Mouse (Mus musculus) cerebellum, adult 9-11 months (tissue): Measurements from ENCODE around the gene Cnksr3.

Source experiments
- DNase-seq: peaks from one replicate; pipeline ENCODE4 v3.0.0; 2022

The Cnksr3 gene

DNA sequence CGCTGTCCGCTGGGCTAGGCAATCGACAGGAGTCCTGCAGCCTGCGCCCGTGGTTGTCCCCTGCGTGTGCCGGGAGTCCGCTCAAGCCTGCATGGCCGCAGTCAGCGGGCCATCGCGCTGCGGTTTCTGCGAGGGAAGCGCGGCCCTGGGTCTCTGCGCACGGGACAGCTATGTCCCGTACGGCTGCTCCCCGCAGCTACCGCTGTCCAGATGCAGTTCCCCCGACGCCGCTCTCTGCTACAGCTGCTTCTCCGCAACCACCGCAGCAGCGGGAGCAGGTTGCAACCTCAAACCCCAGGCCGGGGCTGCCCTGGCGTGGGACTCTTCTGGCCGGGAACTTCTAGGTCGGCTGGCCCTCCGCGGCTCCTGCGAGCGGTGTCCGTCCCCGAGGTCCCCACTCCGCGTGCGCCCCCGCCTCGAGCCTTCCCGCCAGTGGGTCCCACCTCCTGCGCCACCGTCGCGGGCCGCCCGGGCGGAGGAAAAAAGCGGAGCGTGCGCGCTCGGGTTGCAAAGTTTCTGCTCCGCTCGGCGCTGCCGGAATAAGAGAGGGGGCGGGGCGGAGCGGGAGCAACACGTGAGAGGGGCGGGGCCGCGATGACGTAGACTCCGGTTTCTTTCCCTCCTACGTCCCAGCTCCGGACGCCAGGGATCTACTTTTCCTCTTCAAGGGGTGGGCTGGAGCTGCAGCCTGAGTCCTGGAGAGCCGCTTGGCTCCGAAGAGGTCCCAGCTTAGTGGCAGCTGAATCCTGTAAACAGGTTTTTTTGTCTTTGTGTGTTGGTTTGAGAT, at the start of gene Cnksr3:
Gene Cnksr3, minus strand, starts transcription at position 542 of the 787 bp plus-strand sequence.
- DNase-seq, result peak; percentile 95

DNA sequence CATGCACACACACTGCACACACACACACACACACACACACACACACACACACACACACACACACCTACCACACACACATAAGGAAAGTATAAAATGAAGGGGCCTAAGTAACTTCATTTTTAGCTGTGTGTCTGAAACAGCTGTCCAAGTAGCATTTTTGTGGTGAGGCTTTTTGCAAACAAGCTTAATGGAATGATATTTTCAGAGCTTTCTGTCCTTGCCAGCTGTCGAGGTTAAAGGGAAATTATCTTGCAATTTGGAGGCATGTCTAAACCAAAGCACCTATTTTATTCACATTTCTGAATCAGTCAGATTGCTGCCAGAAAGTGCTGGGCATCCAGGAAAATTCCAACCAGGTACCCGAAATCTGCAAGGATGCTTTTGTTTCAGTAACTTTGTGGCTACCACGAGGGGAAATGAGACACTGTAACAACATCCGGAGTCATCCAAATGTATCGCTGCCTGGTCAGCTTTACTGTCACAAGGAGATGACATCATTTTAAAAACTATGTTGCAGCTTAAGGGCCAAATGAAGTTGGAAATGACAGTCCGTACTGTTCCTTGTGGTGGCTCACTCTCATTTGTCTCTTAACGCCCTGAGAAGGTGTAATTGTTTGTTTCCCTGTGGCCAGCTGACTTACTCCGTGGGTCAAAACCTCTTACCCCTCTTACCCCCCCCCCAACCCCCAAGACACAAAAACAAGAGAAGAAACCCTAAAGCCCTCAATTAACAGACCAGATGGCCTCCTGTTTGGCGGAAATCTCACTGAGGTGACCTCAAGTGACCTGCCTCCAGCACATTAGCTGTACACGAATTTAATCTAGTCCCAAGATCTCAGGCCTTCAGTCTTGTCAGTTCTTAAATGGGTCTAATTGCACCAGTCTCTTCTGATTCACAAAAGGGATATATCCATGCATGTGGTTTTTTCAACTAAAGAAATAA, 48.4 kb upstream of the Cnksr3 start:
- peak; percentile 71 for DNase-seq

- DNase-seq, result no peak
Observed at GRCm38 (mm10) chr10:7258607-7259006, 46.6 kb upstream of the Cnksr3 start.

DNA sequence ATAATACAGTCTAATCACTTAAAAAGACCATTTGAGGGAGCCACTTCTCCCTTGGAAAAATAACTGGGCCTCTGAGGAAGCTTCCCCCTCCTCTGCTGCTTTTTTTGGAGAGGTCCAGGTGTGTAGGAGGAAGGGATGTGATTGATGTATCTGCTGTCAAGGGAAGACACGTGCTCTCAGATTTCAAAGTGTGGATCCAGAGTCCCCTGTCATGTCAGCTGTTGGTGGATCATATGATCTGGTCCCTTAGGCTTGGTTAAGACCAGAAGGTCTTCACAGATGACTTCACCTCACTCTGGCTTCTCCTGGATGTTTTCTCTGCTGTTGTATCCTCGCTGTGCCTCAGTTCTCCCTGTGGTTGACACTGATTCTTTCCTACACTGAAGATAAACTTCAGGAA, 38.4 kb upstream of the Cnksr3 start:
- DNase-seq, result no peak

DNA sequence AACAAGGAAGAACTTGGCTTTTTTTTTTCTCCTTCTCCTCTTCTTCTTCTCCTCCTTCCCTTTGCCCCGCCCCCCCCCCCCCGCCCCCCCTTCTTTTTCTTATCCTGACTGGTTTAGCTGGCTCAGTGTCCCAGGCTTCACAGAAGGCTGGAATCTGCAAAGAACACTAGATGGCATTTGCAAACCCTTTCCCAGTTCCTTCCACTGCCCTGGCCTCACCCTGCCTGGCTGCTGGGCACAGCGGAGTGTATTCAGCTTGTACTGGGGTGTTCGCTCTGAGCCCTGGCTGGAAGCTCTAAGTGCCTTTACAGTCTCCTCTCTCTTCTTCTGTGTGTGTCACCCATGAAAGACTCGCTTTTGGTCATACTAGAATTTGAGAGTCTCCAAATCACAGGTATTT, 22.6 kb upstream of the Cnksr3 start:
- DNase-seq, result peak; percentile 63

GRCm38 (mm10) chr10:7217551-7218127, 5.6 kb upstream of the Cnksr3 start:
- DNase-seq, result no peak

DNA sequence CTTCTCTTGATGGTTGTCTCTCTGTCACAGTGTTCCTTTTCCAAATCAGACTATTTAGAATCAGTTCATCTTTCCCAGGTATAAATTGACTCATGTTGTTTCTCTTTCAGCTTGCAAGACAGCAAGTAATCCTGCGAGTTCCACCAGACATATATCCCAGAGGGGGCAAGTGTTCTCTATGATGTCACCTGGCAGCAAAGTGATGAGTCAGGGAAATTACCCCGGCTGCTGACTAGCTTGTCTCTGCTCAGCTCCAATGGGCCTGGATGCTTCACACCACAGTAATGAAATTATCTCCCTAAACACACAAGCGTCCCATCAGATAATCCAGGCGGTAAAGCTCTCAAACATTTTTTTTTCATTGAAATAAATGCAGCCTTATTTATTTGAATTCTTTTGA, 2.7 kb upstream of the Cnksr3 start:
- no peak for DNase-seq

DNA sequence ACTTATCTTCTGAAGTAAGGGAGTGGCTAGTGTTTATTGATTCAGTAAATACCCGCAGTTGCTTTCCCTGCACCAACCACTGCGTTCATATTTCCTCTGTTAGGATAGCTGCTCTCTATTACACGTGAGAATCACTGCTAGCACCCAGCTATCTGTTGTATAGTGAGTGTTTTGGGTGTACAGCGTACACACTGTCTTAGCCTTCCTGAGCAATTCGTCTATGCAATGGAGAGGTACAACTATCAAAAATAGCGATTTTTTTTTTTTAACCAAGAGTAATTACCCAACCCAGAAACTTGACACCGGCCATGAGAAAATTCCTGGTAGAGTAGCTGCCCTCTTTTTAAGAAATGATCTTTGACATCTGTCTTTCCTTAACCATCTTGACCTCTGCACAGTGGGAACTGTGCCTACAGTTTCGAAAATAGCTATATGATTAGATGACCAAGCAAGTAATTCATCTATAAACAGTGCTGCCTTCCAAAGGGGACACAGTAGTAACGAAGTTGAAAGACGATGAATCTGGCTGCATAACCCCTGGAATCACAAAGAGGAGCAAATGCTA, 1.1 kb upstream of the Cnksr3 start:
- peak; percentile 20 for DNase-seq

- DNase-seq, result peak; percentile 65
Observed at GRCm38 (mm10) chr10:7212537-7212936, 500 bp upstream of the Cnksr3 start.

DNA sequence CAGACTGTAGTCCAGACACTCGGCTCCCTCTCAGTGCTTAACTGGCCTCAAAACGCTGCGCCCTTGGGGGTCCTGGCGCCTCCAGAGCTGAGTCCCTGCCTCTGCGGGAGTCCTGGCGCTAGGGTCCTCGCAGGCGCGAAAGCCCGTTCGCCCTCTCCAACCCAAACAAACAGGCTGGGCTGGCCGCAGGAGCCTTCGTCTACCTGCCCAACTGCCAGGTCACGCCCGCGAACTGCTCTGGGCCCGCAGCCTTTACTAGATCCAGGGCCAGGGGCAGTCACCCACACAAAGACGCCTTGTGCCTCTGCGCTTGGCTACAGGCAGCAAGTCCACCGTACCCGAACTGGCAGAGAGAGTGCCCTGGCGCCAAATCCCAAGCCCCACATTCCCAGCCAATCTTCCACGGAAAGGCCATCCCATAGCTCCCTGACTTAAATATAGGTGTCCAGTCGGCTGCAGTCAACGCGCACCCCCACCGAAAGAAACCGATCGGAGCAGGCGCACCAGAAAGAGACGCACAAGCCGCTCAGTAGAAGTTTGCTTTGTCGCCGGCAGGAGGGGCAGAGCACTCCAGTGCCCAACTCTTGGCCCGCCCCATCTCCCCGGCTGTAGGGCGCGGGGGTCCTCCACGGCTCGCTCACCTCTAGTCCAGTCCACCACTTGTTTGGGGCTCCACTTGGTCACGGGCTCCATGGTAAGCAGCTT, 894 bp downstream of the Cnksr3 start:
- DNase-seq, result peak; percentile 85

GRCm38 (mm10) chr10:7209691-7210455, 2.2 kb downstream of the Cnksr3 start:
- peak; percentile 71 for DNase-seq

GRCm38 (mm10) chr10:7208859-7209441, 3.1 kb downstream of the Cnksr3 start:
- DNase-seq, result no peak

DNA sequence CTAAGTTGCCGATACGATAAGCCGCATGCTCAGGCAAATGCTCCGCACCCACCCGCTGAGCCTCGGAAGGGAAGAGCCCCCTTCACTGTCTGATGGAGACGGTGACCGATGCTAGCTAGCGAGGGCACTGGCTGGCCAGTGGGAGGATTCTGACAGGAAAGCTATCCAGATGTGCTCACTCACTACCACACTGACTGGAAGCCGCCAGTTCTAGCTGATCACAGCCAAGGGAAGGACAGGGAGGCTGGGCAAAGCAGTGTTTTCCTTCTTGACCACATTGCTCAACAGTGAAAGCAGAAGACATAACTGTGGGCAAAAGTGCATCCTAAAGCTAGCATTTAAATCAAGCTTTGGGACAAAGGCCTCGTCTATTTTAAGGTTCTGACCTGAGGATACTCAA, 4.7 kb downstream of the Cnksr3 start:
- DNase-seq, result no peak

- peak; percentile 33 for DNase-seq
Observed at GRCm38 (mm10) chr10:7206571-7206970, 5.5 kb downstream of the Cnksr3 start.

DNA sequence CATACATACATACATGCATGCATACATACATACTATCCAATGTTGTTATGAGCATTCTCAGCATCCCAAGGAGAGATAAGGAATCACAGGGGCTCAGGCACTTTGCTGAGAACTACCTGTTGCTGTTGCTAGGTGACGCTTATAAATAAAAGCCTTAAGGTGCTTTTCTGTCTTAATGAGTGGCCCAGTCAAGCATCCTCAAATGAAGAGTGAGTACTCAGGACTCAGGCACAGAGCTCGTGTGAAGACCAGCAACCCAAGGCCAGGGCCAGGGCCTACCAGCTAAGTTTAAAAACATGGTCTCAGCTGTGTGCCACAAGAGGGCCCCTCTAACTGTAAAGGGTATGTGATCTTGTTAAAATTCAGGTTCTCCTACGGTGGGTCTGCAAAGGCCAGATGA, 6.5 kb downstream of the Cnksr3 start:
- DNase-seq, result no peak

DNA sequence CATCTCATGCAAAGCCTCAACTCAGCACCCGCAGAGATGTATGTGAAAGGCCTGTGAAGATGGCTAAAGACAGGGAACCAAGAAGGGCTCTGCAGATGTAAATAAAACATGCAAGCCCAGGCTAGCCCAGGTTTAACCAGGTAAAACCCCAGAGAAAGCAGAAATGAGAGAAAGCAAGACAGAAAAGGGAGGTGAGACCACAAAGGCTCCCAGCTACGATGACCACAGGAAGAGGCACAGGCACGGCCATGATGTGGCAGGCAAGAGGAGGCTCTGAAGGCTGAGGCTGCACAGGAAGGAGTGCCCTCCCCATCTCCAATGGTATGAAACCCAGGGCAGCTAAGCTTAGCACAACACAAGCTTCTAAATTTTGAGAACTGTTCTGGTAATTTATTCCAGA, 7.1 kb downstream of the Cnksr3 start:
- DNase-seq, result no peak

DNA sequence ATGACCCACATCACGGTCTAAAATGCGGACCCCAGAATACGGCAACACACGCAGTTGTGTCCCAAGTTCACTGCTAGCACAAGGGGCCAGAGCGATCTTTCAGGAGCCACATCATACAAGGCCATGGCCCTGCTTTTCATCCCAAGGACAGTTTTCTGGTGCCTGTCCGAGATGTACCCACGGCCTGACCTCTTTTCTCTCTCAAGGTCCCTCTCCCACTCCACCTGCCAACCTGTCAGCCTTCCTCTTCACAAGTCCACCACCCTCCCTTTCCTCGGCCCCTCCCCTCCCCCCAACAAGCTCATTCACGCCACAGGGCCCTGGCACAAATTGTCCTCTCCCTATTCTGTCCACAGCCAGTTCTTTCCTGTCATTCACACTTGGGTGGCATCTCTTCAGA, 9.5 kb downstream of the Cnksr3 start:
- peak; percentile 50 for DNase-seq

GRCm38 (mm10) chr10:7200665-7201064, 11.4 kb downstream of the Cnksr3 start:
- DNase-seq, result no peak

DNA sequence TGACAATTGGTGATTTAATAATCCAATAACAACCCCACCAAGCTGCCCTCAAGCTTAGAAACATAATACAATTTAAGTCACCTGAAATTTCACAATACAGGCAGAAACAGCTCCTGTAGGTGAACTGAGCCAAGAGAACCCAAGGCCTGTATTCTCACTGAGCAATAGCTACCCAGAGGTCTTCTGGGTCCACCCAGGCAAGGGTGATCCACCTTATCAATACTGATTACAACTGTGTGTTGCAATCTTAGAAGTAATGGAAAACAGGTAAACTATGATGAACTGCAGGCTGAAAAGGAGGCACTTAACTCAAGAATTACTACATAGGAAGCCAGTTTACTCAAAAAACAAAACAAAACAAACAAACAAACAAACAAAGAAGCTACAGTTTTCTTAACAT, 13.8 kb downstream of the Cnksr3 start:
- no peak for DNase-seq

DNA sequence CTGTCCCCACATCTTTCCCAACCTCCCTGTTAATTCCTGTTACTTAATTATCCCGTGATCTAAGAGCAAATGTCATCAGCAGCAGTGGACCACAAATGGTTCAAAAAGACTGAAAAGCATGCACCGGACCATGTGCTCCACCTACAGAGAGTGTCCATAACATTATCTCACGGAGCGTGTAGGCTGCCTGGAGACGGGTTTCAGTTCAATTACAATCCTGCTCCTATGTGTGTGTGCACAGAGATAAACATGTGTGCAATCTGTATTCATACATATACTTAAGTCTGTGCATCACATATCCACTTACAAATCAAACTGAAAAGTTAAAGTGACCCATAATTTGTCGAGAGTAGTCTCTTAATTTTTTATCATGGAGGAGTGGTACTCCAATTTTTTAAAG, 14.3 kb downstream of the Cnksr3 start:
- no peak for DNase-seq

GRCm38 (mm10) chr10:7196668-7197400, 15.2 kb downstream of the Cnksr3 start:
- DNase-seq, result no peak
